8 mouse cellular contexts compared by ENCODE assay signal in the genomic region with DNA sequence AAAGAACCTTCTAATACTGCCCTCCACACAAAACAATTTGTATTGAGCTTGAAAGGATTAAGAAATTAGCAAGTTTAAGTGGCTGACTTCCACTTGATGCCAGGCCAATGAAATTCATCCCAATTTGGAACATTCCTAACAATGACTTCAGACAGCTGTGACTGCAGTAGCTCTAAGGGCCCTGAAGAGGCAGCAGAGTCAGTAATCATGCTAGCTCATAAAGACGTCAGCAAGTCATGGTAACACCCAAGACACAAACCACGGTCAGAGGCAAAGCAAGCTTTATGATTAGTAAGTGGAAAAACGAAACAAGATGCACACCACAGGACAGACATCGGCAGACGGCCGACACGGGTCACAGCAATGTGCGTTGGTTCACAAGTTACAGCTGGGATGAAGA.
DNase-seq lines count a peak whose midpoint lies in the region; ATAC-seq lines count a peak whose summit lies in the region.

No protein-coding gene starts in this region.

- no peak overlapping the region for H3K4me2 ChIP-seq in neural tube, embryonic 12.5 days (replicated peaks)

- H3K4me1 ChIP-seq in neural tube, embryonic 12.5 days, result no peaks in the 10 kb centered on the region

- peak; percentile 66; the same call in 1 of the 2 replicates for ATAC-seq in neural tube, embryonic 12.5 days (ENCODE audit: low FRiP score, low read depth)
- ATAC-seq in granulocyte monocyte progenitor cell, adult 5-6 weeks (replicated peaks; ENCODE audit: poor library complexity, severe bottlenecking), result peak; percentile 61

- H3K9ac ChIP-seq in neural tube, embryonic 12.5 days, result no peak overlapping the region

- 70% methylated on average over 8 of the region's 8 CpGs for WGBS in neural tube, embryonic 12.5 days

- no peaks in the 10 kb centered on the region for H3K27me3 ChIP-seq in neural tube, embryonic 12.5 days (replicated peaks)

- no peak overlapping the region for H3K27ac ChIP-seq in neural tube, embryonic 12.5 days

- no peak for DNase-seq in neural tube, embryonic 10.5 days (ENCODE audit: extremely low spot score, low spot score)
- peak; percentile 65 to 67 for DNase-seq in cerebellum, postnatal 10 days
- DNase-seq in layer of hippocampus, adult 11-12 months (ENCODE audit: low spot score), result peak; percentile 71
- DNase-seq in lung, postnatal 36 days, result peak; percentile 67
- DNase-seq in thymus, postnatal 14 days, result no peak
- no peak for DNase-seq in yolk sac, embryonic 10.5 days (ENCODE audit: low spot score)

- no peak overlapping the region for H3K4me3 ChIP-seq in neural tube, embryonic 12.5 days

- H3K9me3 ChIP-seq in neural tube, embryonic 12.5 days, result no peaks in the 10 kb centered on the region

- 0 out of 2 replicates have a peak, but pooled peaks cover 6% of the 10 kb centered on the region for H3K36me3 ChIP-seq in neural tube, embryonic 12.5 days

Comparison
In these comparisons a context has a peak if more than half of its experiments do, and no peak if none do; other contexts are left out.
1. DNase-seq: peak in cerebellum, postnatal 10 days (2 of 2), layer of hippocampus, adult 11-12 months (single experiment) and lung, postnatal 36 days (single experiment); none in neural tube, embryonic 10.5 days (single experiment), thymus, postnatal 14 days (single experiment) and yolk sac, embryonic 10.5 days (single experiment).